Mouse (Mus musculus) left cerebral cortex, adult 9 months (tissue): Measurements from ENCODE around the gene Ntng2.
A peak's percentile ranks its signal among the peaks of the same experiment; 100 is the strongest.

Source experiments
- DNase-seq, 2 experiments: peaks; one replicate each; pipeline ENCODE4 v3.0.0; 2022; ENCODE audit warnings: low spot score in 2 of 2

Gene Ntng2

DNA sequence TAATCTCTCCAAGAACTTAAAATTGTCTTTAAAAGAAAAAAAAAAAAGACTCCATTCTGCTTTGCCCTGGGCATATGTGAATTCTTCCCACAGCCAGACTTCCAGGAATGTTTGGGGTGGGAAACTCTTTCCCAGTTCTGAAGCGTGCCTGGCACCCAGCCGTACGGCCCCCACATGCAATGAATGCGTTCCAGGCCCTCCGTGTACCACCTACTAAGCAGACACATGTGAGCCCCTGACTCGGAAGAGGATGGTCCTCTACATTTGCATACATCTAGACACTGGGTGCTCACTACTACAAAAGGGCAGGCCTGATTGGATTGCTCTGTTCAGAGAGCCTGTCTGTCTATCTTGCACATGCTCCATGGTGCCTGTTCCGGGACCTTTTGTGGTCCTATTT lies 17.0 kb downstream of the Ntng2 start:
- peak in 1 of 2 experiments; percentile 62 for DNase-seq

DNA sequence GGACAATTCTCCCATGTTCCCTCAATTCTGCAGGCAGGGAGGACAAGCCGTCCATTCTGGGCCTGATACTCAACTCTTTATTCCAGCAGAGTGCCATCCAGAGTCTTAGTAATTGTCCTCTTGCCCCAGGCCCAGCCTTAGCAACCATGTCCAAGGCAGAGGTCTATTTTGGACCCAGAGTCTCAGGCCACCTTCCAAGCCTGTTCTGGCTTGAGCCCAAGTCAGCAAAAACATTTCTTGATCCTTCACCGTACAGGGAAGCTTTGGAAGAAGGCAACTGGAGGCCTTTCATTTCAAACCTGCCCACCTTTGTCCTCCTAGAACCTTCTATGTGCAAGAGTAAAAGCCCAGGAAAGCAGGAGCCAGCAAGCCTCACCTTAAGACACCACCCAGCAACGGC lies 17.8 kb downstream of the Ntng2 start:
- DNase-seq = no peak

DNA sequence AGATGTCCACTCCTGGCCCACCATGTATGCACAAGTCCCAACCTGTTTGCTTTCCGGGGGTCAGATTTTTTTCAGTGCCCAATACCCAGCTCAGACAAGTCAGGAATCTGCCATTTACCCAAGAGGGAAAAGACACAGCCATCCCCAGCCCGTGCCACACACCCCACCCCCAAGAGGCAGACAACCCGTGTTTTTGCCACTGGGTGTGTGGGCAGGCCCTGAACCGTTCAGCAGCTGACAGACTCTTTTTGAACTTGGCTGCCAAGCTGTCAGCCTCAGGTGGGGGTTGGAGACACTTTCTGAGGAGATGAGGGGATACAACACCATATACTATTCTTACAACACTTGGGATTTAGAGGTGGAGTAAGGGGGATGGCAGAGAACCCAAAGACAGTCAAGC lies 18.8 kb downstream of the Ntng2 start:
- no peak for DNase-seq

- no peak for DNase-seq
Observed at GRCm38 (mm10) chr2:29230191-29230835, 22.5 kb downstream of the Ntng2 start.

DNA sequence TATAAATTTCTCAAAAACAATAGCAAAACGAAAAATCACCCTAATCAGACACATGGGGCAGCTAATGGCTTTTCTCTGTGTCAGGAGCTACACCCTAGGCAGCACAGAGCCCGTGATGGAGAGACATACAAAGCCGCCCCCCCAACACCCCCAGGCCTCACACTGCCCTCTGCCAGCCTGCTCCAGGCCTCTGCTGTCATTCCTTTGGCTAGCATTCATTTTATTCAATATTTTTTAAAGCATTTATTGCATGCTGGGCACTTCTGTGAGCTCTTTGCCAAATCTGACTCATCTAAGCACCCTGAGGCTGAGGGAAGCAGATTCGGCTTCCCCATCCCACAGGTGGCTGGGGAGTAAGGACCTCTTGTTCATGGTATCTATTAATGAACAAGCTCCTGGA lies 26.1 kb downstream of the Ntng2 start:
- DNase-seq = no peak

DNA sequence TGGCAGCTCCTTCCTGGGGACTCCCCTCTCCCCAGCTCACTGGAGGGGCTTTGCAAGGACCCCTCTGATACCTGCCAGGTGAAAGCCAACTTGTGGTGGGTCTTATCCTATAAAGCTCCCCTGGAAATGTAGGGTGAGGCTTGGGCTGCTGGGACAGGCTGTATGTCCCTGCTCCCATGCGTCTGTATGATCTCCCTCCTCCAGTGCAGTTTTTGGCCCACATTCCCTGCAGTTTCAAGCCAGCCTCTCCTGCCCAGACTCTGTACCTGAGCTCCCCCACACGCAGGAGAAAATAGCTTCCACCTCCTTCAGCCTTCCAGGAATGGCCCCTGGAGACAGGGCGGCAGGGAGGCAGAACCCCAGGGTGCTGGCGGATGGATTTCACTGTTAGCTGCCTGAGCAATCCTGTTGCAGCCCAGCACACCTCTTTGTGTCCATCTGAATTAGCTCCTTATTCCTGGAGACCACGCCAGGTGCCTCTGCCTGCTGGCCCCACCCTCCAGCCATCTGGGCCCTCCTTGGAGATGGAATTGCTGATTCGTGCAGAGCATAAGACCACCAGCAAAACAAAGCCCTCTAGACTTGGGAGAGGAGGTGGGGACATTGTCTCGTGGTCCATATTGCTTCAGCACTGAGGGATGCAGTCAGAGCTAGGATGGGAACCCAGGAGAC lies 29.1 kb downstream of the Ntng2 start:
- DNase-seq = no peak

GRCm38 (mm10) chr2:29222302-29222701 lies 30.5 kb downstream of the Ntng2 start:
- no peak for DNase-seq

- no peak for DNase-seq
Observed at GRCm38 (mm10) chr2:29218831-29219230, 34.0 kb downstream of the Ntng2 start.

DNA sequence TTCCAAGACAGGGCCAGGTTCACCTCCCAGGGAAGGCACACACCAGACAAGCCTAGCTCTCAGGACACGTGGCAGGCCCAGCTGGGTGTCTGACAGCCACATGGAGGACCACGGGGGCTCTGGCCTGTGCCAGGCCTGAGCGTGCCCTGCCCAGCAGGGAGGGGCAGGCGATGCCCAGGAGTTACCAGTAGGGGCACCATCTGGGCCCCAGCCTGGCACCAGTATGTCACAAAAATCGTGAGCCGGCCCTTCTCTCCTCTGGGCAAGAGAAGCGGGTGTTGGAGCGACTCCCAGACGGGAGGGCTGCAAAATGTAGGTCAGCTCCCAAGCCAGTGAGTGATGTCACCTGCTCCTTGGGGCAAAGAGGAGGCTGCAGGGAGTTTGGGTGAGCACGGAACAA lies 34.9 kb downstream of the Ntng2 start:
- peak in 1 of 2 experiments; percentile 67 for DNase-seq

- no peak for DNase-seq
Observed at GRCm38 (mm10) chr2:29217042-29217441, 35.8 kb downstream of the Ntng2 start.

DNA sequence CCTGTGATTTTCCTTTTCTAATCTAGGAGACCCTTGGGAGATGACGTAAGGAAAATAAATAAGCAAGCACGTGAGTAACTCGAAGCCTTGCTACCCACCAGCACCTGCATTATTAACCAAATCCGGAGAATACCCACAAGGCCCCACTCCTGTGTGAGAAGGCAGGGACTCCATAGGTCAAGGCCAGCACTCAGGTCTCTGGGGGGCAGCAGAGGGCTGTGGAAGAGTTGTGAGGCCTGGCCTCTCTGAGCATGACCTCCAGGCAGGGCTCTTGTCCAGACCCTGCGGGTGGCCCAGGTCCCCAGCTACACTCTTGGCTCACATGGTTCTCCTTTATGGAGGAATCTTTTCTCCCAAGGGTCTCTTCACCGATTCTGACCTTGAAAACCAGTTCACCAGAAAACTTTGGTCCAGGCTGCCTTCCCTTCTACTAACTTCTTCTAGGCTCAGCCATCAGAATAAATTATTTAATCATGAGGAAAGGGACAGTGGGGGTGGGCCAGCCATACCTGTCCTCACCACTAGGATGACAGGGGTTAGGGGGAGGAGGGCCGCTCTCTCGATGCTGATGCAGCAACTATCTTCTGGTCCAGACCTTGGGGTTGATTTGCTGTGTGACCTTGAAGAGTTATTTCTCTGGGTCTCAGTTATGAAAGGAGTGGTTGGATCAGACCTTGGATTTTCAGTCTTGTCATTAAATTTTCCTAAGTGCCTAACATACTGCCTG lies 36.4 kb downstream of the Ntng2 start:
- peak in 1 of 2 experiments; percentile 57 for DNase-seq

DNA sequence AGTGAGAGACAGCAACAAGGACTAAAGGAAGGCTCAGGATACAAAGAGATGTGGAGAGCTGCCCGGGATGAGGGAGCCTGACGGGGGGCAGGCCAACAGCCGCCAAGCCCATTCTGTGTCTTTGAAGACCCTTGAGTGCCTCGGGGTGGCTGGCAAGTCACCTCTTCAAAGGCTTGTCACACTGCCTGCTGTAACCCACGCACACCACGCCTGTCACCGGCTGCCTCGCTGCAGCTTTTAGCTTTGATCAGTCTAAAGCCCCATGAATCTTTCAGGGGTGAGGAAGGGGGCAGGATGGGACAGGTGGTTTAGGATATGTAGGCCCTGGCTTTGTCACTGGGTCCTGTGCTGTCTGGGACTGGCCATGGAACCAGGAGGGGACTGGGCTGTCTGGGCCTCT lies 46.6 kb downstream of the Ntng2 start:
- DNase-seq = no peak

- no peak for DNase-seq
Observed at GRCm38 (mm10) chr2:29201223-29201955, 51.4 kb downstream of the Ntng2 start.

GRCm38 (mm10) chr2:29199909-29200308 lies 52.9 kb downstream of the Ntng2 start:
- DNase-seq = peak in 1 of 2 experiments; percentile 44

- no peak for DNase-seq
Observed at GRCm38 (mm10) chr2:29198446-29198845, 54.4 kb downstream of the Ntng2 start.

DNA sequence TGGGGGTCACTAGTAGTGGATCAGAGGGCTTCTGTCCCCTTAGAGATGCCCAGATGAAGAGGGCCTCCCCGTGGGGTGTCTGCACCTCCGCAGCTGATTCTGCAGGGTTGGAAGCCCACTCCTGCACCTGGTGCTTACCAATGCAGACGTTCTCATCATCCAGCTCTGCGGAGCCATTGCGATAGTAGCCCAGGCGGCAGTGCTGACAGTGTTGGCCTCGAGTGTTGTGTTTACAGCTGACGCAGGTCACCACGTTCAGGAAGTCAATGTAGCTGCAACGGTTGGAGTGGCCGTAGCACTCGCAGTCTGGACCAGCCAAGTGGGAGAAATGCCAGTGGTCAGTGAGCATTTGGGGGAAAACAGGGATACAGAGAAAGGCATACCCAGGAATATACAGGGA lies 56.0 kb downstream of the Ntng2 start:
- no peak for DNase-seq

DNA sequence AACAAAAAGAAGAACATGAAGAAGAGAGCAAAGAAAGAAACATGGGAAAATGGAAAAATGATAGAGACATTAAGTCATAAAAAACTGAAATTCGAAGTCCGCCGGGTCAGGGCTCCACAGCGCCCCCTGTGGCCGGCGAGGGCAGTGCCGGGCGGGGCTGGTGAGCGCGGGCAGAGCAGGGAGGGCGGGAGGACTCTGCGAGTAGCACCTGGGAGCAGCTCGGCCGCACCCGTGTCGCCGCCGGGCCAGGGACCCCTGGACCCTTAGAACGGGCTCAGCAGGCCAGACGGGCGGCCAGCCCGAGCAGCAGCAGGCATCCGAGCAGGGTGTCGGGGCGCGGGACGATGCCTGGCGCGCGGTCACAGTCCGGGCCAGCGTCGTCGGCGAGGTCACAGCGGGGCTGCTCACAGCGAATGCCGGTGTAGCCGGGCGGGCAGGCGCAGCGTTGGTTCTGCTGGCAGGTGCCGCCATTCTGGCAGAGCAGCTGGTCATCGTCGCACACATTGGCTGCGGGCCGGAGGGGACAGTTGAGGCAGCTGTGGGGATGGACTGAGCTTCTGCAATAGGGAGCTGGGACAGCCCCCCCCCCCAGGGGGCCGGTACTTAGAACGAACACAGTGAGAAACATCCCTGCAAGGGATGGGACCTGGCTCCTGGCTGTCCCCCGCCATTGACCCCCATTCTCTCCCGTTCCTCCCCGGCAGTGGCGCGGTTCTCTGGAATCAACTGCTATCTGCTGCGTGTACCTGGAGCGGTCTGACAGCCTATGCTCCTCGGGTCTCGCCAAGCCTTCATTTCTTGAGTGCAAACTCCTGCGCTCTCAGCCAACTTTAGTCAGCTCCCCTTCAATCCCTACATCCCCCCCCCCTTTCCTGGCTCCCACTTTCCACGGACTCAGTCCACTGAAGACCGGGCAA lies 58.0 kb downstream of the Ntng2 start:
- DNase-seq = peak in 1 of 2 experiments; percentile 70

GRCm38 (mm10) chr2:29193819-29194546 lies 58.8 kb downstream of the Ntng2 start:
- no peak for DNase-seq

DNA sequence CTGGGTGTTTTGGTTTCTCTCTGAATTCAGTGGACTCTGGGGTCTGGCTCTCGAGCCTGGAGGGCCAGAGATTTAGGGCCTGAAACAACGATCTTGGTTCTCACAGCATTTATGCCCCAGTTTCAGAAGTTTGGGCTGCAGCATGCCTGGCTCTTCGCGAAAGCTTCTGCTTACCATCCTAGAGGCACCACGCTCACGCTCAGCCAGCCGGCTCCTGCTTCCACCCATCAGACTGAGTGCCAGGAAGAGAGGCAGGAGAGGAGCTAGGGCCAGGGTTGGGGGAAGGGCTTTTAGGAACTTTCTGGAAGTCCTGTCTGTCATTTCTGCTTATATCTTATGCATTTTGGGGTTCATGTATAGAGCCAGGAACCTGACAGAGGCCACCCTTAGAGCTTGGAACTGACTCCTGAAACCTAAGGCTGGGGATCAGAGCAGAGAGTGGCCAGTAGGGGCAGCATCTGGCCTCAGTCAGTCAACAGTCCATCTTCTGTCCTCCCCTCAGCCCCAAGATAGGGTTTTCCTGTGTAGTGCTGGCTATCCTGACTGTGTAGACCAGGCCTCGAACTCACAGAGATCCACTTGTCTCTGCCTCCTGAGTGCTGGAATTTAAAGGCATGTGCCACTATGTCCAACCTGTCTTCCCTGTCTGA lies 60.1 kb downstream of the Ntng2 start:
- no peak for DNase-seq
